Comparison of ENCODE assay signal across 11 mouse cellular contexts in genomic region chr13:55450511-55450980, GRCm38 (mm10). TPM values are rescaled to one million over a fixed set of nuclear protein-coding genes. Genes with fewer than 3 reads are reported as not detected.
DNase-seq lines count a peak whose midpoint lies in the region; ATAC-seq and TF ChIP-seq lines count a peak whose summit lies in the region.
"Had no signal": no experiment of that assay in that cellular context is flagged by ENCODE, and none has a peak within 500 bp of the region (broad histone marks: within the 10 kb centered on the region; RNA-seq: fewer than 3 reads in every experiment).

No protein-coding gene starts in this region.

- H3K4me3 ChIP-seq in heart, adult 2 months: no peak overlapping the region
- H3K4me3 ChIP-seq in heart, embryonic 12.5 days: no peak overlapping the region
- no peak overlapping the region for H3K4me3 ChIP-seq in bone marrow, adult 2 months (replicated peaks; ENCODE audit: control insufficient read depth, low read depth, low read length)
- H3K4me3 ChIP-seq: stomach, embryonic 15.5 days had no signal

- peak; percentile 92 for TF ChIP-seq EP300 in heart, adult 2 months (IDR thresholded peaks at IDR 0.05; ENCODE audit: insufficient read depth, low read depth, low read length)

- TF ChIP-seq POLR2A in heart, adult 2 months (IDR thresholded peaks at IDR 0.05; ENCODE audit: insufficient read depth, low read depth, low read length): no peak
- TF ChIP-seq POLR2A in bone marrow, adult 2 months (IDR thresholded peaks at IDR 0.05; ENCODE audit: borderline replicate concordance, control insufficient read depth, low read depth, low read length): no peak

- peak overlapping the region; percentile 18 for H3K27ac ChIP-seq in heart, adult 2 months
- H3K27ac ChIP-seq in heart, embryonic 12.5 days (ENCODE audit: poor library complexity, severe bottlenecking): no peak overlapping the region
- H3K27ac ChIP-seq in bone marrow, adult 2 months (ENCODE audit: control insufficient read depth, insufficient read depth, low read depth, low read length, poor library complexity): peak overlapping the region; percentile 7
- H3K27ac ChIP-seq: kidney, postnatal 0 days; stomach, embryonic 15.5 days had no signal

- intact Hi-C loops in heart, adult 2 months (cut with DNase I): no loop called here

- peaks cover 6% of the 10 kb centered on the region; the same call in 1 of the 2 replicates for H3K36me3 ChIP-seq in heart, adult 2 months (ENCODE audit: control insufficient read depth, insufficient read depth, low read length)
- H3K36me3 ChIP-seq in heart, embryonic 12.5 days: peaks cover 59% of the 10 kb centered on the region

- no peak overlapping the region for H3K9ac ChIP-seq in heart, adult 2 months (ENCODE audit: low read depth, low read length)
- no peak overlapping the region for H3K9ac ChIP-seq in heart, embryonic 12.5 days
- H3K9ac ChIP-seq: stomach, embryonic 15.5 days had no signal

- no peak overlapping the region for H3K4me2 ChIP-seq in heart, embryonic 12.5 days
- H3K4me2 ChIP-seq: stomach, embryonic 15.5 days had no signal

- H3K27me3 ChIP-seq in heart, adult 2 months (ENCODE audit: control insufficient read depth, insufficient read depth, low read length): no peaks in the 10 kb centered on the region
- H3K27me3 ChIP-seq in heart, embryonic 12.5 days (replicated peaks): no peaks in the 10 kb centered on the region
- H3K27me3 ChIP-seq: stomach, embryonic 15.5 days had no signal

- no peaks in the 10 kb centered on the region for H3K9me3 ChIP-seq in heart, embryonic 12.5 days (replicated peaks)
- H3K9me3 ChIP-seq: stomach, embryonic 15.5 days had no signal

- TF ChIP-seq CTCF in heart, adult 2 months (IDR thresholded peaks at IDR 0.05): no peak
- TF ChIP-seq CTCF in bone marrow, adult 2 months (IDR thresholded peaks at IDR 0.05; ENCODE audit: control insufficient read depth, insufficient read depth, low read length): no peak

- H3K79me2 ChIP-seq in heart, adult 2 months (replicated peaks; ENCODE audit: control insufficient read depth, insufficient read depth, low read length): peaks cover 3% of the 10 kb centered on the region

- peak; percentile 79 to 89 for DNase-seq in heart, adult 2 months
- DNase-seq in 3T3-L1 (ENCODE audit: low read depth, low spot score): peak; percentile 82
- peak; percentile 64 for DNase-seq in layer of hippocampus, adult 9-11 months
- DNase-seq in c-Kit-positive CD71-positive TER-119-positive erythroid progenitor cells, embryonic 14.5 days (ENCODE audit: low spot score): no peak
- DNase-seq in thymus, adult 18-20 months: no peak
- no peak for DNase-seq in thymus, postnatal 4 days

- ATAC-seq in heart, embryonic 12.5 days (ENCODE audit: insufficient number of reproducible peaks, low FRiP score): no peak

- H3K4me1 ChIP-seq in heart, adult 2 months (ENCODE audit: control insufficient read depth, insufficient read depth, low read length): peaks cover 23% of the 10 kb centered on the region
- H3K4me1 ChIP-seq in heart, embryonic 12.5 days (replicated peaks): peaks cover 26% of the 10 kb centered on the region
- H3K4me1 ChIP-seq in bone marrow, adult 2 months (ENCODE audit: control insufficient read depth, insufficient read depth, low read length): peaks cover 14% of the 10 kb centered on the region; the same call in 1 of the 2 replicates

- WGBS in heart, adult 2 months: 52% methylated on average over 11 of the region's 11 CpGs
- 85% methylated on average over 11 of the region's 11 CpGs for WGBS in heart, embryonic 12.5 days
- 80% methylated on average over 11 of the region's 11 CpGs for WGBS in bone marrow, adult 2 months

RNA-seq across cellular contexts. Expression of gene Grk6, which starts 5.7 kb away (rescaled TPM):
- total RNA-seq in heart, adult 2 months (2021): 10 to 100 TPM; 17.1 to 19.5 TPM
- 22.5 and 29.0 TPM in 2 replicates for polyA plus RNA-seq in heart, adult 2 months (2012; rRNA removed)
- 27.6 and 29.1 TPM in 2 replicates for polyA plus RNA-seq in heart, embryonic 12.5 days (2016; fragmentation: Nextera tagmentation; extraction: Ambion mirVana)
- polyA plus RNA-seq in bone marrow, adult 2 months (2011; ENCODE audit: insufficient read depth, insufficient read length, low replicate concordance, missing spikeins): 64.8 and 109 TPM in 2 replicates

RNA-seq across cellular contexts. Expression of gene Prr7, which starts 13.5 kb away (rescaled TPM):
- under 1 TPM; 0.86 to 0.94 TPM for total RNA-seq in heart, adult 2 months (2021)
- polyA plus RNA-seq in heart, adult 2 months (2012; rRNA removed): 0.53 and 1.1 TPM in 2 replicates
- polyA plus RNA-seq in heart, embryonic 12.5 days (2016; fragmentation: Nextera tagmentation; extraction: Ambion mirVana): 0.41 TPM in 1 of 2 replicates, not detected in the other
- 3.1 and 4.1 TPM in 2 replicates for polyA plus RNA-seq in bone marrow, adult 2 months (2011; ENCODE audit: insufficient read depth, insufficient read length, low replicate concordance, missing spikeins)

RNA-seq across cellular contexts. Expression of gene F12, which starts 24.0 kb away (rescaled TPM):
- total RNA-seq in heart, adult 2 months (2021): not detected
- polyA plus RNA-seq in heart, adult 2 months (2012; rRNA removed): 0.23 TPM in 1 of 2 replicates, not detected in the other
- polyA plus RNA-seq in heart, embryonic 12.5 days (2016; fragmentation: Nextera tagmentation; extraction: Ambion mirVana): 0.96 TPM in 1 of 2 replicates, not detected in the other
- 1.3 TPM in 2 replicates for polyA plus RNA-seq in bone marrow, adult 2 months (2011; ENCODE audit: insufficient read depth, insufficient read length, low replicate concordance, missing spikeins)
- total RNA-seq: ES-E14 had no signal

RNA-seq across cellular contexts. Expression of gene Pfn3, which starts 35.5 kb away (rescaled TPM):
- total RNA-seq in heart, adult 2 months (2021): not detected
- polyA plus RNA-seq in heart, adult 2 months (2012; rRNA removed): not detected in 2 replicates
- not detected in 2 replicates for polyA plus RNA-seq in heart, embryonic 12.5 days (2016; fragmentation: Nextera tagmentation; extraction: Ambion mirVana)
- polyA plus RNA-seq in bone marrow, adult 2 months (2011; ENCODE audit: insufficient read depth, insufficient read length, low replicate concordance, missing spikeins): not detected in 2 replicates
- total RNA-seq: ES-E14 had no signal
- polyA plus RNA-seq: kidney, postnatal 0 days; stomach, embryonic 15.5 days had no signal

RNA-seq across cellular contexts. Expression of gene Dbn1, which starts 37.4 kb away (rescaled TPM):
- total RNA-seq in heart, adult 2 months (2021): 1 to 10 TPM; 4.8 to 9.3 TPM
- polyA plus RNA-seq in heart, adult 2 months (2012; rRNA removed): 10.4 and 11.5 TPM in 2 replicates
- polyA plus RNA-seq in heart, embryonic 12.5 days (2016; fragmentation: Nextera tagmentation; extraction: Ambion mirVana): 101 TPM in 2 replicates
- 2.2 and 3.5 TPM in 2 replicates for polyA plus RNA-seq in bone marrow, adult 2 months (2011; ENCODE audit: insufficient read depth, insufficient read length, low replicate concordance, missing spikeins)

Comparison
In these comparisons a context has a peak if more than half of its experiments do, and no peak if none do; other contexts are left out.
1. DNase-seq: peak in heart, adult 2 months (2 of 2), 3T3-L1 (single experiment) and layer of hippocampus, adult 9-11 months (single experiment); none in c-Kit-positive CD71-positive TER-119-positive erythroid progenitor cells, embryonic 14.5 days (single experiment), thymus, adult 18-20 months (0 of 2) and thymus, postnatal 4 days (single experiment).